Mouse (Mus musculus): ENCODE results near the gene Lgals4. TPM values are rescaled to one million over a fixed set of nuclear protein-coding genes. Genes with fewer than 3 reads are reported as not detected.
A peak's percentile ranks its signal among the peaks of the same experiment; 100 is the strongest.

Gene Lgals4
- total and polyA plus RNA-seq, 3 experiments: 2.1 to 5.1 TPM; not detected in 1

GRCm38 (mm10) chr7:28818436-28818835 is 15.2 kb upstream of the Lgals4 start:
- peaks cover 37% of the 10 kb centered on the region for H3K79me2 ChIP-seq (ENCODE audit: control insufficient read depth, insufficient read depth, low read length, poor library complexity)
- TF ChIP-seq RAD21 (IDR thresholded peaks at IDR 0.05; ENCODE audit: low read depth, low read length) (no peak), SMC3 (IDR thresholded peaks at IDR 0.05; ENCODE audit: low read depth, low read length) (no peak), CHD2 (IDR thresholded peaks at IDR 0.05; ENCODE audit: low read length) (no peak)
- no peaks in the 10 kb centered on the region for H3K27me3 ChIP-seq (ENCODE audit: control insufficient read depth in 1 of 2, insufficient read depth in 2 of 2, low read length in 2 of 2)
- H3K9ac ChIP-seq (ENCODE audit: control insufficient read depth, low read depth, low read length, poor library complexity, severe bottlenecking): no peak overlapping the region
- H3K27ac ChIP-seq (ENCODE audit: control insufficient read depth, low read depth, low read length): peak overlapping the region; percentile 22; the same call in 1 of the 2 replicates
- H3K9me3 ChIP-seq (replicated peaks; ENCODE audit: insufficient read depth, low read length): no peaks in the 10 kb centered on the region
- peaks cover 21 to 90% of the 10 kb centered on the region in 2 experiments for H3K4me1 ChIP-seq (ENCODE audit: control insufficient read depth in 1 of 2, insufficient read depth in 2 of 2, low read length in 2 of 2)
- H3K4me3 ChIP-seq (ENCODE audit: control insufficient read depth in 1 of 2, insufficient read depth in 1 of 2, low read depth in 2 of 2, low read length in 2 of 2): no peak overlapping the region
- peaks cover 52 to 97% of the 10 kb centered on the region in 2 experiments for H3K36me3 ChIP-seq (ENCODE audit: control insufficient read depth in 1 of 2, insufficient read depth in 2 of 2, low read length in 2 of 2)
- no peak for DNase-seq (ENCODE audit: low read depth, low spot score)

GRCm38 (mm10) chr7:28818861-28819452 is 14.7 kb upstream of the Lgals4 start:
- Histone ChIP-seq H3K4me1 (ENCODE audit: control insufficient read depth in 1 of 2, insufficient read depth in 2 of 2, low read length in 2 of 2) (peaks cover 21 to 86% of the 10 kb centered on the region in 2 experiments), H3K27ac (ENCODE audit: control insufficient read depth, low read depth, low read length) (peak overlapping the region; percentile 25; the same call in 1 of the 2 replicates), H3K4me3 (ENCODE audit: control insufficient read depth in 1 of 2, insufficient read depth in 1 of 2, low read depth in 2 of 2, low read length in 2 of 2) (no peak overlapping the region), H3K79me2 (ENCODE audit: control insufficient read depth, insufficient read depth, low read length, poor library complexity) (peaks cover 32% of the 10 kb centered on the region), H3K36me3 (ENCODE audit: control insufficient read depth in 1 of 2, insufficient read depth in 2 of 2, low read length in 2 of 2) (peaks cover 47 to 96% of the 10 kb centered on the region in 2 experiments), H3K27me3 (ENCODE audit: control insufficient read depth in 1 of 2, insufficient read depth in 2 of 2, low read length in 2 of 2) (no peaks in the 10 kb centered on the region), H3K9me3 (replicated peaks; ENCODE audit: insufficient read depth, low read length) (no peaks in the 10 kb centered on the region), H3K9ac (ENCODE audit: control insufficient read depth, low read depth, low read length, poor library complexity, severe bottlenecking) (no peak overlapping the region)
- DNase-seq (ENCODE audit: low read depth, low spot score): peak; percentile 73
- peak; percentile 62 for TF ChIP-seq ETS1 (IDR thresholded peaks at IDR 0.05; ENCODE audit: low read depth, low read length)
- no peak for TF ChIP-seq SMC3 (IDR thresholded peaks at IDR 0.05; ENCODE audit: low read depth, low read length)
- TF ChIP-seq GATA1 (IDR thresholded peaks at IDR 0.05; ENCODE audit: low read depth, low read length): peak; percentile 74
- TF ChIP-seq RCOR1 (IDR thresholded peaks at IDR 0.05; ENCODE audit: low read depth, low read length): peak; percentile 11; the same call in 1 of the 2 replicates
- TF ChIP-seq TAL1 (IDR thresholded peaks at IDR 0.05; ENCODE audit: low read length): peak; percentile 80
- TF ChIP-seq MAZ (IDR thresholded peaks at IDR 0.05; ENCODE audit: low read depth, low read length): no peak
- 0 out of 2 replicates have a peak, but pooled peaks have one; percentile 20 for TF ChIP-seq MXI1 (IDR thresholded peaks at IDR 0.05; ENCODE audit: low read depth, low read length)
- peak; percentile 73 for TF ChIP-seq TBP (IDR thresholded peaks at IDR 0.05; ENCODE audit: low read depth, low read length)
- TF ChIP-seq POLR2A (IDR thresholded peaks at IDR 0.05; ENCODE audit: control insufficient read depth in 1 of 2, insufficient read depth in 1 of 2, low read depth in 1 of 2, low read length in 2 of 2, poor library complexity in 1 of 2): 0 out of 4 replicates have a peak, but pooled peaks of 1 of the 2 experiments have one; percentile 13
- peak; percentile 90 for TF ChIP-seq TCF12 (IDR thresholded peaks at IDR 0.05; ENCODE audit: low read depth, low read length)
- TF ChIP-seq EP300 (IDR thresholded peaks at IDR 0.05; ENCODE audit: low read depth in 1 of 2, low read length in 2 of 2): peak; percentile 45 to 68

- Histone ChIP-seq H3K27me3 (ENCODE audit: control insufficient read depth in 1 of 2, insufficient read depth in 2 of 2, low read length in 2 of 2) (no peaks in the 10 kb centered on the region), H3K79me2 (ENCODE audit: control insufficient read depth, insufficient read depth, low read length, poor library complexity) (peaks cover 26% of the 10 kb centered on the region), H3K4me1 (ENCODE audit: control insufficient read depth in 1 of 2, insufficient read depth in 2 of 2, low read length in 2 of 2) (peaks cover 21 to 83% of the 10 kb centered on the region in 2 experiments), H3K4me3 (ENCODE audit: control insufficient read depth in 1 of 2, insufficient read depth in 1 of 2, low read depth in 2 of 2, low read length in 2 of 2) (no peak overlapping the region), H3K36me3 (ENCODE audit: control insufficient read depth in 1 of 2, insufficient read depth in 2 of 2, low read length in 2 of 2) (peaks cover 43 to 95% of the 10 kb centered on the region in 2 experiments), H3K9ac (ENCODE audit: control insufficient read depth, low read depth, low read length, poor library complexity, severe bottlenecking) (no peak overlapping the region), H3K9me3 (replicated peaks; ENCODE audit: insufficient read depth, low read length) (no peaks in the 10 kb centered on the region), H3K27ac (ENCODE audit: control insufficient read depth, low read depth, low read length) (peak overlapping the region; percentile 72)
- TF ChIP-seq TAL1 (IDR thresholded peaks at IDR 0.05; ENCODE audit: low read length) (no peak), MXI1 (IDR thresholded peaks at IDR 0.05; ENCODE audit: low read depth, low read length) (0 out of 2 replicates have a peak, but pooled peaks have one; percentile 27), POLR2AphosphoS2 (IDR thresholded peaks at IDR 0.05; ENCODE audit: low read length) (peak; percentile 66; the same call in 1 of the 2 replicates), POLR2A (IDR thresholded peaks at IDR 0.05; ENCODE audit: control insufficient read depth in 1 of 2, insufficient read depth in 1 of 2, low read depth in 1 of 2, low read length in 2 of 2, poor library complexity in 1 of 2) (0 out of 4 replicates have a peak, but pooled peaks of 1 of the 2 experiments have one; percentile 11)
- no peak for DNase-seq (ENCODE audit: low read depth, low spot score)
These were observed 14.1 kb upstream of the Lgals4 start for GRCm38 (mm10) chr7:28819571-28819970.
